Mouse (Mus musculus) hindbrain, embryonic 16.5 days (tissue): ENCODE measurements around the gene Srgap3. TPM values are rescaled to one million over a fixed set of nuclear protein-coding genes. Genes with fewer than 3 reads are reported as not detected.

Experiments used
- ATAC-seq: fragments of 200-750 bp; cut with Nextera tagmentation; 2 replicates; pipeline ENCODE4 v1.8.0; 2017; ENCODE audit warnings: moderate TSS enrichment, moderate library complexity
- H3K27ac ChIP-seq: fragments of 300-500 bp; sonication (generic); 2 replicates; pipeline ENCODE4 v1.5.1; 2014; ENCODE audit warnings: low read depth, mild to moderate bottlenecking, control low read depth, low read length, moderate library complexity
- H3K27me3 ChIP-seq: fragments of 300-500 bp; sonication (generic); replicated peaks from 2 replicates; pipeline ENCODE4 v1.6.1; 2014; ENCODE audit warnings: low read length; ENCODE audit not compliant: control insufficient read depth, insufficient read depth
- H3K36me3 ChIP-seq: fragments of 300-500 bp; sonication (generic); 2 replicates; pipeline ENCODE4 v1.6.1; 2014; ENCODE audit warnings: mild to moderate bottlenecking, low read length, moderate library complexity, mixed read lengths; ENCODE audit not compliant: control insufficient read depth, insufficient read depth
- H3K4me1 ChIP-seq: fragments of 300-500 bp; sonication (generic); 2 replicates; pipeline ENCODE4 v1.6.1; 2014; ENCODE audit warnings: low read depth, low read length; ENCODE audit not compliant: control insufficient read depth, insufficient read depth
- H3K4me2 ChIP-seq: fragments of 300-500 bp; sonication (generic); 2 replicates; pipeline ENCODE4 v1.6.1; 2014; ENCODE audit warnings: mild to moderate bottlenecking, low read length, control low read depth, moderate library complexity
- H3K4me3 ChIP-seq: fragments of 300-500 bp; sonication (generic); 2 replicates; pipeline ENCODE4 v1.5.1; 2014; ENCODE audit warnings: mild to moderate bottlenecking, low read length, control low read depth, moderate library complexity
- H3K9ac ChIP-seq: fragments of 300-500 bp; sonication (generic); 2 replicates; pipeline ENCODE4 v1.6.1; 2014; ENCODE audit warnings: low read depth, mild to moderate bottlenecking, control low read depth, low read length, moderate library complexity
- H3K9me3 ChIP-seq: fragments of 300-500 bp; sonication (generic); 2 replicates; pipeline ENCODE4 v1.6.1; 2014; ENCODE audit warnings: mild to moderate bottlenecking, low read length, moderate library complexity; ENCODE audit not compliant: control insufficient read depth
- WGBS: fragments of 180-500 bp; shearing (Covaris S2); extraction: QIAGEN DNeasy Blood & Tissue Kit; methylation state at CpG from one replicate; pipeline ENCODE4 v1.1.7; 2014; 5-methylcytosine and 5-hydroxymethylcytosine counted together
- polyA plus RNA-seq: library from polyadenylated mRNA; unstranded; fragments of >200 nt; fragmentation: Nextera tagmentation; extraction: Ambion mirVana; gene quantifications from 2 replicates; pipeline ENCODE4 v1.2.1, GENCODE M21; 2015

Srgap3 gene
- polyA plus RNA-seq, 1 experiment from 2014 or later, result 27.0 TPM

DNA sequence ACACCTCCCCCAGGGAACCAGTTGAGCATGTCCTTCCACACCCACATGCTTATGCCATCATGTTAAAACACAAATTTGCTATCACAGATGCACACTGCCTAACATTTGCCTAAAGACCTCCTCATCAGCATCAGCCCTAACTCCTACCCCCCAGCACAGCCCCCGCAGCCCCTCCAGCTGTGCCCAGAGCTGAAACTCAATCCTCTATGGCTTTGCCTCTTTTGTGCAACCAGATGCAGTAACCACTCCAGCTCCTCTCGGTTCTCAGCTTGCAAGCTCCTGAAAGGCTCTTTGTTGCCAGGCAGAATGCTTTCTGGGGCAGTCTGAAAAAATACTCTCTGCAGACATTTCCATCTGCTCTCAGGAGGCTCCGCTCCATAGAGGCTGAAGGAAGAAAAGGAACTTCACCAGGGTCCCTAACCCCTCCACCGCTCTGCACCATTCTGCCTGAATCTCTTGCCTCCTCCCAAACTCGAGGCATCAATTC is 67.0 kb downstream of the Srgap3 start:
- ATAC-seq, result peak; percentile 83
- peak overlapping the region; percentile 14 for H3K4me2 ChIP-seq
- WGBS, result 3% methylated on average over 5 of the region's 5 CpGs
- no peaks in the 10 kb centered on the region for H3K27me3 ChIP-seq
- H3K9ac ChIP-seq, result peak overlapping the region; percentile 39; the same call in 1 of the 2 replicates
- no peak overlapping the region for H3K4me3 ChIP-seq
- no peaks in the 10 kb centered on the region for H3K36me3 ChIP-seq
- H3K4me1 ChIP-seq, result peaks cover 42% of the 10 kb centered on the region
- peak overlapping the region; percentile 78 for H3K27ac ChIP-seq
- no peaks in the 10 kb centered on the region for H3K9me3 ChIP-seq

DNA sequence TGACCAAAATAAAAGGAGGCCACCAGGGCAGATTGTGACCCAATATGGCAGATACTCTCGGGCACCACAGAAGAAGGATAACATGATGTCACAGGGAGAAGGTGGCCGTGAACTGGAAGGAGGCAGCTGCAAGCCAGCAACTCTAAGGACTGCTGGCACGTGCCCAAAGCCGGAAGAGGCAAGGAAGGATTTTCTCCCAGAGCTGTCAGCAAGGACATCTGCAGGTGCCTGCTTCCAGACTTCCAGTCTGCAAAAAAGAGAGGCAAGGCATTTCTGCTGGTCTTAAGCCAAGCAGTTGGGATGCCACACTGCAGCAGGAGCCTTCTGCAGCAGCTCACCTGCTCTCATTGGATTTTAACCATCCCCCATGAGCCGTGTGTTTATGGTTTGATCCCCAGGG is 67.9 kb downstream of the Srgap3 start:
- Histone ChIP-seq H3K27ac (peak overlapping the region; percentile 78), H3K9ac (no peak overlapping the region), H3K4me3 (no peak overlapping the region), H3K4me2 (no peak overlapping the region), H3K9me3 (no peaks in the 10 kb centered on the region), H3K4me1 (peaks cover 32% of the 10 kb centered on the region), H3K36me3 (no peaks in the 10 kb centered on the region), H3K27me3 (no peaks in the 10 kb centered on the region)
- ATAC-seq, result no peak
- WGBS, result 59% methylated on average over 5 of the region's 5 CpGs

DNA sequence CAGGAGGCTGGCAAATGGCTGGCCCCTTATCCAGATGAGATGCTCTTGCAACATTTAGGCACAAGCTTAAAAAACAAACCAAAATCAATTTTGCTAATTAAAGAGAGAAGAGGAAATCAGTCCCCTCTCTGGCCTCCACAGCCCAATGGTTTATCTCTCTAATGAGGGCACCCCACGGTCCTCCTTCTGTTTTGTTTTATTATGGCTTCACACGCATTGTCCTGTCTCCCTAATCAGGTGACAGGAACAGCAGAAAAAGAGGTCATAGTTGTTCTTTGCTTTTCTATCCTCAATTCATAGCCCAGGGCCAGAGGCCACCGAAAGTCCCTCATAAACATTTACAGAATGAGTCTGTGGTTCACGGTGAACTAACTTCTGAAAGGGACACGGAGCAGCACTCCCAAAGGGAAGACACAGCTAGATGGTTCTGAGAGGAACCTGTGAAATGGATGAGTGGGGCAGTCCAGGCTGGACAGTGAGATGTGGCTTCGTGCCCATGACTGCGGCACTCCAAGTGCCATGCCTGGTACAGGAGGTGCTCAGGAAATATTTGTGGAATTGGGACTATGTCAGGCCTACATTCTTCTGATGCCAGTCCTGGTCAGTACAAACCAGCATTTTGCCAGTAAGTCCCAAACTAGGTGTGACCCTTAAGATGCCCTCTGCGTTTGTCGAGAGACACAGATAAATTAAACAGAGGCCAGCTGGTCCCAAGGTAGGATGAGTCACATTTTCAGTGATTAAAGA is 73.8 kb downstream of the Srgap3 start:
- no peak overlapping the region for H3K9ac ChIP-seq

DNA sequence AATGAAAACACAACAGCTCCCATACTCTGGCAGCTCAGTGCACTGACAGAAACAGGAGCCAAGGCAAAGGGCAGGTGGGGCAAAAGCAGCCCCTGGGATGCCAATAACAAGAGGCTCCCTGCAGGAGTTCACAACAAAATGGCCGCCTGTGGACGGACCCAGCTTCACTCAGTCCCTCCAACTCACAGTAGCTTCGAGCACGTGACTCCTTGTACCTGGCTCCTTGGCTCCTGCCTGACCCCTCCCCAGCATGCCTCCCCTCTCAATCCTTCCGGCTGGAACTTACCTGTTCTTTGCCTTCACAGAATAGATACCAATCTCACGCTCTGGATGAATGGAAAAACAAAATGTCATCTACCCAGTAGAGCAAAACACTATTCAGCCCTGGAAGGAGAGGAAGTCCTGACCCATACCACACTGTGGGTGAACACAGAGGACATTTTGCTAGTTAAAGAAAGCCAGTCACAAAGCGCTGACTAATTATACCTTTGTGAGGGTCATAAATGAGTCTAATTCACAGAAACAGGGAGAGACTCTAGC is 75.8 kb downstream of the Srgap3 start:
- Histone ChIP-seq H3K36me3 (no peaks in the 10 kb centered on the region), H3K9me3 (no peaks in the 10 kb centered on the region), H3K4me1 (peaks cover 1% of the 10 kb centered on the region), H3K9ac (no peak overlapping the region), H3K27ac (no peak overlapping the region), H3K27me3 (no peaks in the 10 kb centered on the region), H3K4me2 (no peak overlapping the region), H3K4me3 (no peak overlapping the region)
- no peak for ATAC-seq
- WGBS, result 87% methylated on average over 7 of the region's 7 CpGs

More for the DNA sequence above, 73.8 kb downstream of the Srgap3 start:
- no peaks in the 10 kb centered on the region for H3K4me1 ChIP-seq
- no peak for ATAC-seq
- no peaks in the 10 kb centered on the region for H3K9me3 ChIP-seq
- no peaks in the 10 kb centered on the region for H3K36me3 ChIP-seq
- WGBS, result 85% methylated on average over 9 of the region's 9 CpGs
- no peak overlapping the region for H3K4me3 ChIP-seq
- no peak overlapping the region for H3K27ac ChIP-seq
- H3K27me3 ChIP-seq, result no peaks in the 10 kb centered on the region
- no peak overlapping the region for H3K4me2 ChIP-seq

DNA sequence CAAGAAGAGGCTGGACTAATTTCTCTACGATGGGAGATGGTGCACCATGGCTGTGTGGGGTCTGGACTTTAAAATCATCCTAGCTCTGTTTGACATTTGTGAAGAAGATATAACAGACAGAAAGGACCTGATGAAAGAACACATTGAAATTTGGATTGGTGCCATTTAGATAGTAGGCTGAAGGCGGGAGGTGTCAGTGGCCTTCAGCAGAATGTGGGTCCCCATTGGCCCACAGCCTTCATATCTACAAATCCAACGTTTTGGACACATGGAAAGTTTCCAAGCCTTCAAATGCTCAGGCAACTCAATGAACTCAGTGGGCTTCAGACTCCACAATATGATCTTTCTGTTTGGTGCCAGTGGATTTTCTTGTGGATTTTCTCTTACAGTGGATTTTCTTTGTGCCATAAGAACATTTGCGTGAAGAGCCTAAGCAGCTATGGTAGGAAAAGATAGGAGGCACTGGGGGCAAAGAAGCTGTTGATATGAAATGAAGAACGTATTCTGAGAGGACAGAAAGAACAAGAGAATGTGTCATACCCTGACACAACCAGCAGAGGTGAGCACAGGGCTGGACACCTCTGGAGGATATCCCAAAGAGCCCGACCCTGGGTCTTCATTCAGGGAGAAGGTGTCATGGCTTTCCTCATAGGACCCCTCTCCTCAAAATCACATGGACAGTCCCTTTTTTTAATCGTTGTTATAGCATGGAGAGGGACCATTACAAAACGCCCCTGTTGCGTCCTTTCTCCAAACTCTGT is 78.7 kb downstream of the Srgap3 start:
- Histone ChIP-seq H3K27me3 (no peaks in the 10 kb centered on the region), H3K36me3 (no peaks in the 10 kb centered on the region), H3K4me3 (no peak overlapping the region), H3K9ac (no peak overlapping the region), H3K9me3 (no peaks in the 10 kb centered on the region), H3K4me2 (no peak overlapping the region), H3K4me1 (peaks cover 18% of the 10 kb centered on the region), H3K27ac (no peak overlapping the region)
- WGBS, result 84% methylated on average over 9 of the region's 9 CpGs
- ATAC-seq, result no peak

DNA sequence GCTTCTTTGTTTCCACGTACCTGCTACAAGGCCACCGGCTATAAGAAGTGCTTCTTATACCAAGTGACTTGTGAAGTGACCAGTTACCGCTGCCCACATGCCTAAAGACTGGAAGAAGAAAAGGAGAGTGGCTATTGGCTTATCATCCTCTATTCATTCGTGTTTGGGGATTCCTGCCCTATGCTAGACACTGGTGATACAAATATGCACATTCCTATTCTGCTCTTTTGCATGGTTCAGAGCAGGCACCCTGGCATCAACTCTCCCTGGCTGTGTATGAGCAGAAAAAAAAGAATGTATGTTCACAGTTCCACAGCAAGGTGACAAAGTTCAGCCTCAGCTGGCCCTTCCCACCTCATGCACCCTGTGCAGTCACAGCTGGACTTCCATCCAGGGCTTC is 81.0 kb downstream of the Srgap3 start:
- Histone ChIP-seq H3K9me3 (no peaks in the 10 kb centered on the region), H3K4me1 (peaks cover 25% of the 10 kb centered on the region), H3K4me3 (no peak overlapping the region), H3K9ac (no peak overlapping the region), H3K27me3 (no peaks in the 10 kb centered on the region), H3K4me2 (no peak overlapping the region), H3K36me3 (no peaks in the 10 kb centered on the region), H3K27ac (no peak overlapping the region)
- 79% methylated on average over 4 of the region's 4 CpGs for WGBS
- no peak for ATAC-seq

DNA sequence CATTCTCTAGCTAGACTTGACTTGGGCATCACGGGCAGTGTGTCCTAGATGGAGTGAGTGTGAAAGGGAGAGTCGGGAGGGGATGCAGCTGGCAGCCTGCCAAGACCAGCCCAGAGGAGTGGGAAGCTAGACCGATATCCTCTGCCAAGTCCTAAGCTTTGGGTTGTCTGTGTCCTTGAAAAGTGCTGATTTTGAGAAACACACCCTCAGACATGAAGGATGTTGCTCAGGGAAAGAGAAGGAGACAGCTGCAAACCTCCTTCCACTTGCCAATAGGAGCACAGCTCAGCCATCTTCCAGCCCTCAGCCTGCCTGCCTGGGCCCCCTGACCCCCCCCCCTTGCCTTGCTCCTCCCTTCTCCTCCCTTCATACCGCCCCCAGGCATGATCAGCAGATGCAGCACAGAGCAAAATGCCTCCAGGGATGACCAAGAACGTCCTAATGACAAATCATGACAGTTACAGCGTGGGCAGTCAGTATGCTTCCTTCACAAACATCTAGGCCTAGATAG is 82.0 kb downstream of the Srgap3 start:
- Histone ChIP-seq H3K27ac (peak overlapping the region; percentile 61), H3K9me3 (no peaks in the 10 kb centered on the region), H3K4me2 (no peak overlapping the region; the same call in 1 of the 2 replicates), H3K4me1 (peaks cover 25% of the 10 kb centered on the region), H3K27me3 (no peaks in the 10 kb centered on the region), H3K9ac (no peak overlapping the region), H3K4me3 (no peak overlapping the region), H3K36me3 (no peaks in the 10 kb centered on the region)
- peak; percentile 77 for ATAC-seq
- WGBS, result 6% methylated on average over 6 of the region's 6 CpGs

DNA sequence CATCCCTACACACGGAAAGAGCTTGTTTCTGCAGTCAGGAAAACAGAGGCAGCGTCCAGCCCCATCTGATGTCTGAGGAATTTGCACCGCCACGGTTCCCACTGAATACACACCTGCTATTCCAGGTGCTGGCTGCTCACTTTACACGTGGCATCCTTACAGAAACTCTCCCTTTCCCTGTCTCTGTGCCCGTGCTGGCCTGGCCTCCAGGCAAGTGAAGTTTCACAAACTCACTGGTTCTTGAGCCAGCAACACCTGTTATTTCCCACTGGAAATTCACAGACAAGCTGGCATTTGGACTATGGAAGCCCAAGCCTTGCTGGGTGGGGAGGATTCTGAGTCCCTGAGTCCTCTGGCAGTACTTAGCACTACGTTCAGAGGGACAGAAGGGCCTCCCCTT is 84.6 kb downstream of the Srgap3 start:
- Histone ChIP-seq H3K4me3 (no peak overlapping the region), H3K27ac (no peak overlapping the region), H3K9ac (no peak overlapping the region), H3K9me3 (no peaks in the 10 kb centered on the region), H3K36me3 (no peaks in the 10 kb centered on the region), H3K4me2 (no peak overlapping the region), H3K27me3 (no peaks in the 10 kb centered on the region), H3K4me1 (peaks cover 25% of the 10 kb centered on the region)
- 80% methylated on average over 7 of the region's 7 CpGs for WGBS
- ATAC-seq, result no peak
